20 mouse cellular contexts compared by ENCODE assay signal in the genomic region with DNA sequence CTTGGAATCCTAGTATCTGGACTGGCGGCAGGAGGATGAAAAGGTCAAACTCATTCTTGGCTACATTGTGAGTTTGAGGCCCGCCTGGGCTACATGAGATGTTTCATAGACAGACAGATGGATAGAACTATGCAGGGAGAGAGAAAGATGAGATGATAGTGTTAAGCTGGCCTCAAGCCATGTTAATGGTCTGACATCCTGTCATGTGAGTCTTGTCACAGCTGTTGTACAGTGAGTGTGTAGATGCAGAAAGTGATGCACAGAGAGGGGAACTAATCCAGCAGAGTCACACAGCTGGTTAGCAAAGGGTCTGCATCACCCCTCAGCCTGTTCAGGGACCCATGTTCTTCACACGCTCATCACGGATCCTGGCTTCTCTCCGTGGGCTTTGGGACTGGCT. TPM values are rescaled to one million over a fixed set of nuclear protein-coding genes. Genes with fewer than 3 reads are reported as not detected.
DNase-seq lines count a peak whose midpoint lies in the region; TF ChIP-seq lines count a peak whose summit lies in the region.
"Had no signal": no experiment of that assay in that cellular context is flagged by ENCODE, and none has a peak within 500 bp of the region (broad histone marks: within the 10 kb centered on the region; RNA-seq: fewer than 3 reads in every experiment).

No protein-coding gene starts in this region.

- 0 out of 2 replicates have a peak overlapping the region, but pooled peaks have one; percentile 18 for H3K27ac ChIP-seq in layer of hippocampus, adult 2 months
- H3K27ac ChIP-seq: embryonic facial prominence, embryonic 12.5 days; forebrain, embryonic 12.5 days; heart, adult 2 months; hindbrain, embryonic 10.5 days; hindbrain, embryonic 14.5 days had no signal

- no peak for DNase-seq in layer of hippocampus, adult 2 months (ENCODE audit: low spot score in 2 of 2)
- DNase-seq in layer of hippocampus, postnatal 14 days (ENCODE audit: low spot score in 2 of 2), result no peak
- peak; percentile 18 for DNase-seq in lung, postnatal 36 days
- DNase-seq in lung, adult 2 months, result no peak
- DNase-seq in 416B (ENCODE audit: low read depth), result peak; percentile 43
- DNase-seq in T-cell, adult 2 months (ENCODE audit: low spot score), result peak; percentile 24
- no peak for DNase-seq in kidney, adult 18-20 months
- DNase-seq in heart, adult 9 months (ENCODE audit: low spot score in 2 of 2), result no peak
- DNase-seq: adrenal gland, postnatal 14 days; cerebellum, adult 11-12 months; cerebellum, adult 9-10 months; cerebellum, postnatal 25 days; forebrain, postnatal 0 days; gastrocnemius, postnatal 14 days; heart, adult 2 months had no signal

- no peaks in the 10 kb centered on the region for H3K4me1 ChIP-seq in lung, adult 2 months (ENCODE audit: control insufficient read depth, insufficient read depth, low read length)
- H3K4me1 ChIP-seq: embryonic facial prominence, embryonic 12.5 days had no signal

- H3K4me3 ChIP-seq in layer of hippocampus, adult 2 months, result no peak overlapping the region
- H3K4me3 ChIP-seq in lung, adult 2 months (replicated peaks; ENCODE audit: extremely low read depth, low read depth, low read length), result no peak overlapping the region
- H3K4me3 ChIP-seq: embryonic facial prominence, embryonic 12.5 days; forebrain, embryonic 12.5 days; heart, adult 2 months; heart, embryonic 12.5 days; hindbrain, embryonic 10.5 days had no signal

- no peak for TF ChIP-seq CTCF in layer of hippocampus, adult 2 months (conservative IDR thresholded peaks at IDR 0.05)
- TF ChIP-seq CTCF in lung, adult 2 months (IDR thresholded peaks at IDR 0.05; ENCODE audit: insufficient read depth, low read length), result no peak

- TF ChIP-seq POLR2A in lung, adult 2 months (IDR thresholded peaks at IDR 0.05; ENCODE audit: borderline replicate concordance, extremely low read depth, low read depth, low read length), result no peak

- 85% methylated on average over 5 of the region's 5 CpGs for WGBS in lung, adult 2 months

RNA-seq across cellular contexts. Expression of a gene that starts 19.2 kb away (rescaled TPM):
- total RNA-seq in layer of hippocampus, adult 2 months (2021), result 10 to 100 TPM; 43.5 to 43.9 TPM
- total RNA-seq in layer of hippocampus, postnatal 14 days (2021), result 10 to 100 TPM; 47.1 to 51.7 TPM
- polyA plus RNA-seq in lung, adult 2 months (2012; rRNA removed), result 1.7 and 2.7 TPM in 2 replicates

Comparison
In these comparisons a context has a peak if more than half of its experiments do, and no peak if none do; other contexts are left out.
1. DNase-seq: peak in lung, postnatal 36 days (single experiment), 416B (single experiment) and T-cell, adult 2 months (single experiment); none in layer of hippocampus, adult 2 months (0 of 2), layer of hippocampus, postnatal 14 days (0 of 2), lung, adult 2 months (single experiment), kidney, adult 18-20 months (single experiment) and heart, adult 9 months (0 of 2).